Mouse (Mus musculus) forebrain, embryonic 11.5 days (tissue): ENCODE results near the gene Dusp28. TPM values are rescaled to one million over a fixed set of nuclear protein-coding genes. Genes with fewer than 3 reads are reported as not detected.

ENCODE experiments used
- ATAC-seq: fragments of 200-750 bp; cut with Nextera tagmentation; replicated peaks from 2 replicates; pipeline ENCODE4 v1.8.0; 2017; ENCODE audit warnings: moderate TSS enrichment; ENCODE audit not compliant: low FRiP score
- DNase-seq: peaks from one replicate; pipeline ENCODE4 v3.0.0-alpha.2; 2017; ENCODE audit warnings: low spot score
- H3K27ac ChIP-seq: fragments of 300-500 bp; sonication (generic); 2 replicates; pipeline ENCODE4 v1.5.1; 2014; ENCODE audit warnings: low read depth, low read length
- H3K27me3 ChIP-seq: fragments of 300-500 bp; sonication (generic); 2 replicates; pipeline ENCODE4 v1.6.1; 2014; ENCODE audit warnings: mild to moderate bottlenecking, low read length, mixed read lengths; ENCODE audit not compliant: control insufficient read depth, insufficient read depth
- H3K36me3 ChIP-seq: fragments of 300-500 bp; sonication (generic); 2 replicates; pipeline ENCODE4 v1.6.1; 2014; ENCODE audit warnings: mild to moderate bottlenecking, low read length, moderate library complexity, mixed read lengths; ENCODE audit not compliant: control insufficient read depth, insufficient read depth
- H3K4me1 ChIP-seq: fragments of 300-500 bp; sonication (generic); replicated peaks from 2 replicates; pipeline ENCODE4 v1.6.1; 2014; ENCODE audit warnings: low read length, mixed read lengths; ENCODE audit not compliant: control insufficient read depth, insufficient read depth
- H3K4me2 ChIP-seq: fragments of 300-500 bp; sonication (generic); 2 replicates; pipeline ENCODE4 v1.6.1; 2014; ENCODE audit warnings: low read depth, mild to moderate bottlenecking, low read length, moderate library complexity, mixed read lengths; ENCODE audit not compliant: severe bottlenecking
- H3K4me3 ChIP-seq: fragments of 300-500 bp; sonication (generic); 2 replicates; pipeline ENCODE4 v1.5.1; 2014; ENCODE audit warnings: low read depth, low read length
- H3K9ac ChIP-seq: fragments of 300-500 bp; sonication (generic); 2 replicates; pipeline ENCODE4 v1.6.1; 2014; ENCODE audit warnings: low read length
- H3K9me3 ChIP-seq: fragments of 300-500 bp; sonication (generic); 2 replicates; pipeline ENCODE4 v1.6.1; 2016; ENCODE audit warnings: low read length, mixed read lengths; ENCODE audit not compliant: control insufficient read depth
- WGBS: fragments of 180-500 bp; shearing (Covaris S2); extraction: QIAGEN DNeasy Blood & Tissue Kit; methylation state at CpG from one replicate; pipeline ENCODE4 v1.1.7; 2014; 5-methylcytosine and 5-hydroxymethylcytosine counted together
- polyA plus RNA-seq: library from polyadenylated mRNA; unstranded; fragments of >200 nt; fragmentation: Nextera tagmentation; extraction: Ambion mirVana; gene quantifications from 2 replicates; pipeline ENCODE4 v1.2.1, GENCODE M21; 2014

The Dusp28 gene
- polyA plus RNA-seq, 1 experiment from 2014 or later: 19.0 TPM

DNA sequence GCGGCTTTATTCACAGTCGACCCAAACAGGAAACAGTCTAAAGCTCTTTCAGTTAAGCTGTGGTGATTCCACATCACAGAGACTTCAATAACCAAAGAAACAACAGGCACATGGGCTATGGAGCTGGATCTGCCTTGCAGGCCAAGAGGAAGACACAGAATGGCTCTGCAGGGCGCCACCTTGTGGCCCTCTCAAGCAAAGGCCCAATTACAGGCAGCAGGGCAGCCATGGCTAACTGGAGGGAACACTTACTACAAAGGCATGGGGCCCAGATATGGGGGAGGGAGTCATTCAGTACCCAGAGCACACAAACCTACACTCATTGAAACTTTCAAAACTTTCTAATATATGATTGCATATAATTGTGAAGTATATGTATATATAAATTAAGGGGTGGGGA lies 11.7 kb upstream of the Dusp28 start:
- WGBS: 13% methylated on average over 3 of the region's 3 CpGs
- no peaks in the 10 kb centered on the region for H3K9me3 ChIP-seq
- no peak overlapping the region for H3K4me2 ChIP-seq
- H3K27me3 ChIP-seq: no peaks in the 10 kb centered on the region
- H3K36me3 ChIP-seq: no peaks in the 10 kb centered on the region
- ATAC-seq (peak; percentile 78), DNase-seq (peak; percentile 92)
- no peak overlapping the region for H3K27ac ChIP-seq
- H3K4me3 ChIP-seq: no peak overlapping the region
- H3K4me1 ChIP-seq: no peaks in the 10 kb centered on the region
- H3K9ac ChIP-seq: no peak overlapping the region

DNA sequence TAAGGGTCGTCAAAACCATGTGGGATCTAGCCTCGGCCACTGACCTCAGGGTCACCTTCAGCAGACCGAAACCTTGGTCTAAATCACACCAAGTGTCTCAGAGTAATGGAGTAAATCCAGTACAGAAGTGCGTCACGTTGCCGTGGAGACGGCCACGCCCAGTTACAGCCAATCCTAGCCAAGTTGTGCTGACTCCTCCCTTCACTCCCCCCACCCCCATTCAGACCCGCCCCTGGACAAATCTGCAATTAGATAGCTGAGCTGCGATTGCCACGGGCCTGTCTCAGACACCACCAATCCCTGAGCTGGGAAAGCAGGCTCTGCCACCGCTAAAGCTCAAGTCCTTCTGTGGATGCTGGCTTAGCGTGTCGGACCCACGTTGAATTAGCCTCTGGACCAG lies 4.0 kb upstream of the Dusp28 start, which contains the start of gene Ankmy1:
Gene Ankmy1 (minus strand): TSS at position 121 of the 400 bp plus-strand sequence.
- Histone ChIP-seq H3K4me3 (peak within 1 kb of the TSS; percentile 20), H3K4me2 (peak within 1 kb of the TSS; percentile 48), H3K27me3 (no peaks in the 10 kb centered on the region), H3K36me3 (no peaks in the 10 kb centered on the region), H3K4me1 (peaks cover 4% of the 10 kb centered on the region; the same call in 1 of the 2 replicates), H3K9me3 (no peaks in the 10 kb centered on the region), H3K9ac (no peak within 1 kb of the TSS), H3K27ac (no peak within 1 kb of the TSS)
- peak; percentile 88 for DNase-seq
- peak; percentile 51 for ATAC-seq
- 2% methylated on average over 15 of the region's 15 CpGs for WGBS

DNA sequence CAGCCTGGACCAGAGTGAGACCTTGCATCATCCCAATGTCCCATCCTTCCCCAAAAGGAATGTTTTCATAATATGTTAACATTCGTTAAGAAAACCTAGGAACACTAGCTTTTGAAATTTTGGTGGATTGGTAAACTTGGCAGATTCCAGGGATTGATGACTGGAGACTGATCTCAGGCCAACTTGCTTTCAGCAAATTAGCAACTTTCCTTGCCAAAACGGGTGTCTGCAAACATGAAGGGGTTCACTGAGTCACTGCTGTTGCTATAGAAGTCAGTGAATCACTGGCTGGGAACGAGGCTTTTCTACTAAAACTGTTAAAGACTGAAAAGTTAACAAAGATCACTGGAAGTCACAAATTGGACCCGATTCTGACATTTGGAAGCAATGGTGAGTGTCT lies 3.2 kb upstream of the Dusp28 start:
- Histone ChIP-seq H3K4me1 (peaks cover 8% of the 10 kb centered on the region; the same call in 1 of the 2 replicates), H3K27ac (no peak overlapping the region), H3K4me2 (no peak overlapping the region), H3K36me3 (no peaks in the 10 kb centered on the region), H3K4me3 (no peak overlapping the region), H3K27me3 (no peaks in the 10 kb centered on the region), H3K9ac (no peak overlapping the region), H3K9me3 (no peaks in the 10 kb centered on the region)
- WGBS: 83% methylated on average over 4 of the region's 4 CpGs
- ATAC-seq: no peak
- DNase-seq: no peak

DNA sequence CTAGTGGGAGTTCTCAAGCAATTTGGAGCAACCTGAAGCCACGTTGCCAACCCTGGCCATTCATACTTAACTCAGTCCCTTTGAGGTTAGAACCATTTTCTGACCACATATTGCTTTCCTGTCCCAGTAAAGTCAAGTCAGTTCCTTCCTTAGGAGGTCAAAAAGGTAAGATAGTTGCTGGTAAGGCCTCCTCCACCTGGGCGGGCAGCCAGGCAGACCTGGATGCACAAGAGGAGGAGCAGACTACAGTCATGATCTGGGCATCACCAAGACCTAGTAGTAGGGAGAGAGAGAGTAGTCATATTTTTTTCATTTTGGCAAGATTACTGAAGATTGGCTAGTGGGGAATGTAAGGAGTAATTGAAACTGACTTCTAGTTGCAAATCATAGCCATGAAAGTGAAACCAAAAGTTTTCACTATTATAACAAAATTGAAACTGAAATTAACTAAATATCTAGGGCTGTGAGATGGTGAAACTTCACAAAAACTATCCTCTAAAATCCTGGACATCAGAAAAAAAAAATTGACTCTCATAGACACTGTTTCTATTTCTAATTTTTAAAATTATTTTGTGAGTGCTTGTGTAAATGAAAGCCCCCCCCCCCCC lies 974 bp upstream of the Dusp28 start:
- 90% methylated on average over 2 of the region's 2 CpGs for WGBS
- H3K4me3 ChIP-seq: no peak overlapping the region
- no peaks in the 10 kb centered on the region for H3K9me3 ChIP-seq
- ATAC-seq: no peak
- no peak for DNase-seq
- no peaks in the 10 kb centered on the region for H3K27me3 ChIP-seq
- no peak overlapping the region for H3K9ac ChIP-seq
- peaks cover 15% of the 10 kb centered on the region for H3K4me1 ChIP-seq
- H3K36me3 ChIP-seq: no peaks in the 10 kb centered on the region
- H3K4me2 ChIP-seq: no peak overlapping the region
- H3K27ac ChIP-seq: no peak overlapping the region

DNA sequence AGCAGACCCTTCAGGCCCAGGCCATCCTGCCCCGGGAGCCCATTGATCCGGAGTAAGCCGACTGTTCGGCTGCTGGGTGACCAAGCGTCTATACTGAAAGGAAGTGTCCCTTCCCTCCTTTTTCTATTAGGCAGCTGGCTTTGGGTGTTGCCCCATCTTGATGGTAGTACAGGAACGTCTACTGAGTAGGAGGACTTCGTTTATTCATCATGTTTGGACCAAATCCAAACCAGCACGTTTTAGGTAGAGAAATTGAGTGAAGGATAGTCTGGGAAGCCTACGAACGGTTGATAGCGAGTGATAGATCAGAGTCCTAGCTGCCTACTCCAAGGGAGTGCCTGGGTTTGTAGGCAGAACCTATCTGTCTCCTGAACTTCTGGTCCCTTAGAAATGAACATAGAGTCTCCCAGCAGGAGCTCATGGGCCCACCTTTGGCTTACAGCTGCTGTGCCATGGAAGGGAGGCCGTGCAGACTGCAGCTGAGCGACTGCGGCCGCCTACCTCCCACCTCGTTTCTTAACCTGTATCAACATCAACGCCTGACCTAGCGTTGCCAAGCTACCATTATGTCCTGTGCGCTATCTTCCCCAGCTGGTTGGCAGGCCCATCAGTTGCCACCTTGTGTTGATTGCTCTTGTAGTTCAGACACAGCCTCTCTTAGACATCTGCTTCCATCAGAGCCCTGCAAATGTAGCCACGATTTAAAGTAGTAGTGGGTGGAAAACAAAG lies 1.0 kb downstream of the Dusp28 start:
- Histone ChIP-seq H3K27me3 (no peaks in the 10 kb centered on the region), H3K27ac (peak overlapping the region; percentile 62), H3K9ac (peak overlapping the region; percentile 75), H3K36me3 (no peaks in the 10 kb centered on the region), H3K4me3 (peak overlapping the region; percentile 71), H3K9me3 (no peaks in the 10 kb centered on the region), H3K4me1 (peaks cover 23% of the 10 kb centered on the region), H3K4me2 (peak overlapping the region; percentile 81)
- ATAC-seq: no peak
- WGBS: 45% methylated on average over 20 of the region's 20 CpGs
- no peak for DNase-seq

DNA sequence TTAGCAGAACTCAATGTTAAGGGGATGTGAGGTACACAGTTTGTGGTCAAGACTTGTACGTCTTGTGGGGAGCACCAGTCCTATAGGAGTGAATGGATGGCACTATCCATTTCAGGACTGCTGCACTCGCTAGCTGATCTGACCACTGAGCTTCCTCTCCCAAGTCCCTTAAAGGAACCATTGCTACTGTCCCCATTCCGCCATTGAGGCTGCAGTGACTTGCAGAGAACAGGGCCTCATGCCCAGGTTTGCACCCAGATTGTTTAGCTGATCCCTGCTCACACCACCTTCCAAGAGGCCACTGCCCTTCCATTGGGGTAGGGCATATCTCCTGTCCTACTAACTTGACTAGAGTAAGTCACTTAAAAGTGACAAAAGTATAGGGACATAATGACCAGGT lies 1.9 kb downstream of the Dusp28 start:
- Histone ChIP-seq H3K4me1 (peaks cover 20% of the 10 kb centered on the region), H3K4me2 (no peak overlapping the region), H3K9ac (no peak overlapping the region), H3K27ac (no peak overlapping the region), H3K9me3 (no peaks in the 10 kb centered on the region), H3K27me3 (no peaks in the 10 kb centered on the region), H3K4me3 (no peak overlapping the region), H3K36me3 (no peaks in the 10 kb centered on the region)
- DNase-seq (no peak), ATAC-seq (no peak)
- WGBS: 89% methylated on average over 3 of the region's 3 CpGs

DNA sequence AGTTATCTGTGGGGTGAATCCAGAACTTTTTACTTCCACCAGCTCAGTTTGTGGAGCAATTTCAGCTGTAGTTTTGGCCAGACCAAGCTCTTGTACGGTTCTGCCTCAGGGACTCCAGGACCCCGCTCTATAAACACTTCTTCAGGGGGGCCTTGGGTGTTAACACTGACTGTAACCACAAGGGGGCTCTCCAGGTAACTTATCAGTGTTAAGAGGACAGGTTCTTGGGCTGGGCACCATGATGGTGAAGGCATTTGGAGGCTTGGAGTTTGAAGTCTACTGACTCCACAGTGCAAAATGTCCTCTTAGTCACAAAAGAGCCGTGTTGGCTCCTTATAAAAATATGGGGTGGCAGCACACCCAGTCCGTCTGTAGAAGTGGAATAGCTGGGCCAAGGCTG lies 2.3 kb downstream of the Dusp28 start:
- Histone ChIP-seq H3K9me3 (no peaks in the 10 kb centered on the region), H3K27me3 (no peaks in the 10 kb centered on the region), H3K4me2 (no peak overlapping the region), H3K27ac (no peak overlapping the region), H3K9ac (no peak overlapping the region), H3K4me1 (peaks cover 20% of the 10 kb centered on the region), H3K4me3 (no peak overlapping the region), H3K36me3 (no peaks in the 10 kb centered on the region)
- peak; percentile 64 for DNase-seq
- WGBS: 68% methylated on average over 4 of the region's 4 CpGs
- ATAC-seq: no peak

DNA sequence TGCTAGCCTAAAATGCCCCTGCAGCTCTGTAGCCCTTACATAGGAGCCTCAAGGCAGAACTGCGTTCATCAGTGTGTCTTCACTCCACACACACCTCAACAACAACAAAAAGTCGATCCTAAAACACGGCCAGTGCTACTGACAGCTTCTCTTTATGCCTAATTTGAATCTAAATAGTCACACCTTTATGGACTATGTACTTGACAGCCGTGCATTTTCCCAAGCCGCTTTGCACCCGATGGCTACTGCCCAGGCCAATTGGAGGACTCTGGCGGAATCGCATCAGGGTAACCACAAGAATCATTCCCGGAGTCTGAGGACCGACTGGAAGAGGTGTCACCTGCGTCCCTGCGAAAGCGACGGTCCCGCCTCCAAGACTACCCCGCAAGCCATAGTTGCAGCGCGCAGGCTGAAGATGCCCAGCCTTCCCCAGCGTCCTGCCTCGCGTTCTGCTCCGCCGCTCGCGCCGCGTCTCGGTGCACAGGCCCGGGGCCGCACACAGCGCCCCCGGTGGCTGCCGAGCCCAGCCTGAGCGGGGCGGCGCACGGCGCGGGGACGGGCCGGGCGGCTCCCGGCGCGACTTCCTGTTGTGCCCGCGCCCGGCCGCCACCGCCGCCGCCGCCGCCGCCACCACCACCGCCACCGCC lies 3.6 kb downstream of the Dusp28 start, which contains the start of gene Rnpepl1:
Gene Rnpepl1 (plus strand): TSS at position 545 of the 647 bp plus-strand sequence.
- ATAC-seq: peak; percentile 74

More for the DNA sequence above, 3.6 kb downstream of the Dusp28 start, which contains the start of gene Rnpepl1:
- H3K9ac ChIP-seq: peak within 1 kb of the TSS; percentile 69
- no peaks in the 10 kb centered on the region for H3K27me3 ChIP-seq
- WGBS: under 1% methylated on average over 49 of the region's 57 CpGs
- H3K4me1 ChIP-seq: peaks cover 20% of the 10 kb centered on the region
- peak within 1 kb of the TSS; percentile 82 for H3K4me3 ChIP-seq
- DNase-seq: peak; percentile 86
- H3K36me3 ChIP-seq: no peaks in the 10 kb centered on the region; the same call in 1 of the 2 replicates
- no peaks in the 10 kb centered on the region for H3K9me3 ChIP-seq
- H3K4me2 ChIP-seq: peak within 1 kb of the TSS; percentile 88
- H3K27ac ChIP-seq: peak within 1 kb of the TSS; percentile 77
